Mouse (Mus musculus): Measurements from ENCODE around the gene Gm20696.

Gm20696 gene

GRCm38 (mm10) chr6:99666318-99667171 lies at the start of gene Gm20696, which contains the start of gene Eif4e3:
Gm20696 (minus strand) TSS chr6:99666797.
Eif4e3 (minus strand) TSS chr6:99666771.
- peak; percentile 88 to 93 for DNase-seq

- DNase-seq: no peak
These were observed 49.3 kb upstream of the Gm20696 start for GRCm38 (mm10) chr6:99715913-99716312.

GRCm38 (mm10) chr6:99715191-99715590 lies 48.6 kb upstream of the Gm20696 start:
- no peak for DNase-seq

GRCm38 (mm10) chr6:99713256-99713655 lies 46.7 kb upstream of the Gm20696 start:
- DNase-seq: no peak

GRCm38 (mm10) chr6:99711576-99712101 lies 45.0 kb upstream of the Gm20696 start:
- DNase-seq: no peak

GRCm38 (mm10) chr6:99700484-99700883 lies 33.9 kb upstream of the Gm20696 start:
- DNase-seq: no peak

GRCm38 (mm10) chr6:99692916-99693841 lies 26.6 kb upstream of the Gm20696 start:
- DNase-seq: peak; percentile 26 to 73

GRCm38 (mm10) chr6:99692206-99692915 lies 25.8 kb upstream of the Gm20696 start, which contains the start of gene Gpr27:
Gpr27 (plus strand) TSS chr6:99692679.
- DNase-seq: peak; percentile 48 to 74

GRCm38 (mm10) chr6:99691666-99692205 lies 25.1 kb upstream of the Gm20696 start:
- no peak for DNase-seq

GRCm38 (mm10) chr6:99688513-99688912 lies 21.9 kb upstream of the Gm20696 start:
- DNase-seq: no peak

- no peak for DNase-seq
These were observed 18.3 kb upstream of the Gm20696 start for GRCm38 (mm10) chr6:99684899-99685298.

- no peak for DNase-seq
These were observed 17.4 kb upstream of the Gm20696 start for GRCm38 (mm10) chr6:99683974-99684373.

- peak in 1 of 2 experiments; percentile 24 for DNase-seq
These were observed 11.5 kb upstream of the Gm20696 start for GRCm38 (mm10) chr6:99678108-99678507.

- no peak for DNase-seq
These were observed 10.7 kb upstream of the Gm20696 start for GRCm38 (mm10) chr6:99677325-99677724.

GRCm38 (mm10) chr6:99674482-99674881 lies 7.9 kb upstream of the Gm20696 start:
- no peak for DNase-seq

GRCm38 (mm10) chr6:99671768-99672167 lies 5.2 kb upstream of the Gm20696 start:
- no peak for DNase-seq

- peak; percentile 75 to 79 for DNase-seq
These were observed 4.0 kb upstream of the Gm20696 start for GRCm38 (mm10) chr6:99670481-99671119.

- peak; percentile 34 to 44 for DNase-seq
These were observed 3.1 kb upstream of the Gm20696 start for GRCm38 (mm10) chr6:99669481-99670325.

GRCm38 (mm10) chr6:99667290-99667689 lies 693 bp upstream of the Gm20696 start:
- no peak for DNase-seq

Measured in cerebellum, adult 18-20 months (tissue).